Mouse (Mus musculus): ENCODE results near the gene Fam111a. TPM values are rescaled to one million over a fixed set of nuclear protein-coding genes. Genes with fewer than 3 reads are reported as not detected.

The Fam111a gene
- polyA plus RNA-seq (2012; rRNA removed) = 10.3 and 11.9 TPM in 2 replicates

GRCm38 (mm10) chr19:12545440-12545839, at the start of gene Fam111a:
Gene Fam111a (plus strand): TSS chr19:12545740.

GRCm38 (mm10) chr19:12501370-12502347, 43.9 kb upstream of the Fam111a start, which contains the start of gene Dtx4:
Gene Dtx4 (minus strand): TSS chr19:12501454.

GRCm38 (mm10) chr19:12599674-12600073, 54.1 kb downstream of the Fam111a start, which contains the start of gene Gm4952:
Gene Gm4952 (plus strand): TSS chr19:12599974.

GRCm38 (mm10) chr19:12633176-12633575, 87.6 kb downstream of the Fam111a start, which contains the start of gene Glyat:
Gene Glyat (plus strand): TSS chr19:12633308.

Other genes with a start within 250 kb of the Fam111a start
- gene Olfr1436, start 246.6 kb upstream of the Fam111a start, polyA plus RNA-seq (2012; rRNA removed) = not detected in 2 replicates
- not detected in 2 replicates for gene Olfr1437, start 220.6 kb upstream of the Fam111a start, polyA plus RNA-seq (2012; rRNA removed)
- gene Olfr1438-ps1, start 209.8 kb upstream of the Fam111a start, polyA plus RNA-seq (2012; rRNA removed) = not detected in 2 replicates
- not detected in 2 replicates for gene Olfr1440, start 158.5 kb upstream of the Fam111a start, polyA plus RNA-seq (2012; rRNA removed)
- not detected in 2 replicates for gene Olfr1441, start 128.3 kb upstream of the Fam111a start, polyA plus RNA-seq (2012; rRNA removed)
- not detected in 2 replicates for gene Pfpl, start 117.8 kb upstream of the Fam111a start, polyA plus RNA-seq (2012; rRNA removed)
- gene Mpeg1, start 85.0 kb upstream of the Fam111a start, polyA plus RNA-seq (2012; rRNA removed) = 14.8 and 15.0 TPM in 2 replicates
- 2.3 and 2.4 TPM in 2 replicates for gene Dtx4, start 44.3 kb upstream of the Fam111a start, polyA plus RNA-seq (2012; rRNA removed)
- 115 and 136 TPM in 2 replicates for gene Gm4952, start 54.2 kb downstream of the Fam111a start, polyA plus RNA-seq (2012; rRNA removed)
- 0.86 and 2.3 TPM in 2 replicates for gene Glyat, start 87.6 kb downstream of the Fam111a start, polyA plus RNA-seq (2012; rRNA removed)
- gene Olfr1442, start 124.7 kb downstream of the Fam111a start, polyA plus RNA-seq (2012; rRNA removed) = not detected in 2 replicates
- not detected in 2 replicates for gene Olfr1443, start 132.4 kb downstream of the Fam111a start, polyA plus RNA-seq (2012; rRNA removed)
- gene Keg1, start 150.0 kb downstream of the Fam111a start, polyA plus RNA-seq (2012; rRNA removed) = 24.3 and 29.5 TPM in 2 replicates
- 0.88 and 1.2 TPM in 2 replicates for gene Cntf, start 219.9 kb downstream of the Fam111a start, polyA plus RNA-seq (2012; rRNA removed)

Data from liver, embryonic 18 days (tissue).